Mouse (Mus musculus): ENCODE data around the gene Nkain4. TPM values are rescaled to one million over a fixed set of nuclear protein-coding genes. Genes with fewer than 3 reads are reported as not detected.

Nkain4 gene
- polyA plus RNA-seq (2017; shearing (Covaris generic)), result not detected

GRCm38 (mm10) chr2:180954061-180955047, at the start of gene Nkain4:
TSS of gene Nkain4 (minus strand) at chr2:180954699.

GRCm38 (mm10) chr2:180986449-180986848, 31.9 kb upstream of the Nkain4 start, which contains the start of gene Col20a1:
TSS of gene Col20a1 (plus strand) at chr2:180986535.

GRCm38 (mm10) chr2:180967010-180967763, 12.7 kb upstream of the Nkain4 start, which contains the start of gene Arfgap1:
TSS of gene Arfgap1 (plus strand) at chr2:180967225.

GRCm38 (mm10) chr2:180928723-180929122, 25.8 kb downstream of the Nkain4 start, which contains the start of gene Birc7:
TSS of gene Birc7 (plus strand) at chr2:180929023.

GRCm38 (mm10) chr2:180920810-180921400, 33.6 kb downstream of the Nkain4 start, which contains the start of gene Ythdf1:
TSS of gene Ythdf1 (minus strand) at chr2:180920949.

Other genes with a start within 250 kb of the Nkain4 start
- gene Dido1, start 244.7 kb downstream of the Nkain4 start, polyA plus RNA-seq (2017; shearing (Covaris generic)), result 78.7 TPM
- 30.5 TPM for gene Gid8, start 244.6 kb downstream of the Nkain4 start, polyA plus RNA-seq (2017; shearing (Covaris generic))
- gene Slc17a9, start 229.4 kb downstream of the Nkain4 start, polyA plus RNA-seq (2017; shearing (Covaris generic)), result 81.8 TPM
- not detected for gene Bhlhe23, start 177.8 kb downstream of the Nkain4 start, polyA plus RNA-seq (2017; shearing (Covaris generic))
- gene Ythdf1, start 33.8 kb downstream of the Nkain4 start, polyA plus RNA-seq (2017; shearing (Covaris generic)), result 5.7 TPM
- gene Birc7, start 25.7 kb downstream of the Nkain4 start, polyA plus RNA-seq (2017; shearing (Covaris generic)), result not detected
- 81.9 TPM for gene Arfgap1, start 12.5 kb upstream of the Nkain4 start, polyA plus RNA-seq (2017; shearing (Covaris generic))
- gene Col20a1, start 31.8 kb upstream of the Nkain4 start, polyA plus RNA-seq (2017; shearing (Covaris generic)), result 1.8 TPM
- not detected for gene Chrna4, start 88.8 kb upstream of the Nkain4 start, polyA plus RNA-seq (2017; shearing (Covaris generic))
- gene Kcnq2, start 180.6 kb upstream of the Nkain4 start, polyA plus RNA-seq (2017; shearing (Covaris generic)), result not detected
- not detected for gene Eef1a2, start 202.3 kb upstream of the Nkain4 start, polyA plus RNA-seq (2017; shearing (Covaris generic))
- 306 TPM for gene Ppdpf, start 232.5 kb upstream of the Nkain4 start, polyA plus RNA-seq (2017; shearing (Covaris generic))
- gene Ptk6, start 248.1 kb upstream of the Nkain4 start, polyA plus RNA-seq (2017; shearing (Covaris generic)), result not detected

All from activated CD4-positive, CD25-positive, alpha-beta regulatory T cell, adult 9 weeks (primary cell).